Mouse (Mus musculus): Measurements from ENCODE around the gene Gpr68. TPM values are rescaled to one million over a fixed set of nuclear protein-coding genes. Genes with fewer than 3 reads are reported as not detected.

Gpr68 gene
- polyA plus RNA-seq, 3 experiments from 2014 or later: 67.5 to 92.0 (median 70.5) TPM

Other genes with a start within 250 kb of the Gpr68 start
- gene Rps6ka5, start 181.2 kb downstream of the Gpr68 start, polyA plus RNA-seq (2017; shearing (Covaris generic)): 1 to 10 TPM; 3.1 to 6.5 (median 5.4) TPM
- gene Dglucy, start 129.1 kb downstream of the Gpr68 start, polyA plus RNA-seq (2017; shearing (Covaris generic)): 10 to 100 TPM; 12.6 to 19.5 (median 14.1) TPM
- gene Ccdc88c, start 120.9 kb upstream of the Gpr68 start, polyA plus RNA-seq (2017; shearing (Covaris generic)): 10 to 100 TPM; 65.8 to 96.2 (median 95.7) TPM
- gene Ppp4r3a, start 175.5 kb upstream of the Gpr68 start, polyA plus RNA-seq (2017; shearing (Covaris generic)): 10 to 100 TPM; 29.1 to 41.7 (median 32.4) TPM

Measured in inflammation-experienced regulatory T-cells, adult 6 months (primary cell).